Mouse (Mus musculus) cerebellum, adult 2 months (tissue): ENCODE results near the gene Fbf1. TPM values are rescaled to one million over a fixed set of nuclear protein-coding genes. Genes with fewer than 3 reads are reported as not detected.
A peak's percentile ranks its signal among the peaks of the same experiment; 100 is the strongest.

Source experiments
- DNase-seq, 2 experiments: peaks; one replicate each; pipeline ENCODE4 v3.0.0; 2021
- H3K27ac ChIP-seq: fragments of 200-500 bp; 2 replicates; pipeline ENCODE4 v1.5.1; 2012; ENCODE audit warnings: low read length, control low read depth, inconsistent platforms; ENCODE audit not compliant: insufficient read depth
- H3K27me3 ChIP-seq: fragments of 200-500 bp; 2 replicates; pipeline ENCODE4 v1.6.1; 2012; ENCODE audit warnings: inconsistent platforms, mild to moderate bottlenecking, low read length, moderate library complexity; ENCODE audit not compliant: control insufficient read depth, insufficient read depth
- H3K4me1 ChIP-seq: fragments of 200-500 bp; 2 replicates; pipeline ENCODE4 v1.6.1; 2011; ENCODE audit warnings: low read length; ENCODE audit not compliant: control insufficient read depth, insufficient read depth
- H3K4me3 ChIP-seq: fragments of 200-500 bp; replicated peaks from 2 replicates; pipeline ENCODE3; 2011; ENCODE audit warnings: mild to moderate bottlenecking, low read depth, low read length, control low read depth; ENCODE audit not compliant: insufficient read depth
- CTCF ChIP-seq: fragments of 200-500 bp; IDR thresholded peaks from 2 replicates; pipeline ENCODE4 v1.5.1; 2011; ENCODE audit warnings: low read depth, mild to moderate bottlenecking, control low read depth, low read length, moderate library complexity, borderline replicate concordance; ENCODE audit not compliant: insufficient read depth
- POLR2A ChIP-seq: fragments of 200-500 bp; IDR thresholded peaks from 2 replicates; pipeline ENCODE4 v1.6.1; 2011; ENCODE audit warnings: low read length, control low read depth, borderline replicate concordance; ENCODE audit not compliant: insufficient read depth
- WGBS: fragments of 180-500 bp; shearing (Covaris S2); methylation state at CpG from one replicate; pipeline ENCODE4 v1.1.7; 2018; 5-methylcytosine and 5-hydroxymethylcytosine counted together
- polyA plus RNA-seq: library from polyadenylated mRNA; depleted of rRNA; stranded (reverse); fragments of >200 nt; gene quantifications from 2 replicates; pipeline ENCODE4 v1.2.3, GENCODE M21; 2012

Fbf1 gene
- polyA plus RNA-seq, 1 experiment = 81.1 TPM

DNA sequence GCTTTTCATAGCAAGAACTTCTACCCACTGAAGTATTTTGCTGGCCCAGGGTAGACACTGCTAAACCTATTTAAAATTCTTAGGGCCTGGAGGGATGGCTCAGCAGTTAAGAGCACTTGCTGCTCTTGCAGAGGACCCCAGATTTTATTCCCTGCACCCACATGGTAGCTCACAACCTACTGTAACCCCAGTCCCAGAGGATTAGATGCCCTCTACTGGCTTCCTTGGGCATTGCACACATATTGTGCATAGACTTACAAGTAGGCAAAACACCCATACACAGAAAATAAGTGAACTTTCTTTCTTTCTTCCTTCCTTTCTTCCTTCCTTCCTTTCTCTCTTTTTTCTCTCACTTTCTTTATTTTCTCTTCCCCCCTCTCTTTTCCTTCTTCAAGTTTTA is 50.1 kb downstream of the Fbf1 start:
- TF ChIP-seq POLR2A (no peak), CTCF (no peak)
- H3K4me3 ChIP-seq = no peak overlapping the region
- no peak overlapping the region for H3K27ac ChIP-seq
- no peaks in the 10 kb centered on the region for H3K4me1 ChIP-seq
- H3K27me3 ChIP-seq = no peaks in the 10 kb centered on the region
- no peak for DNase-seq

DNA sequence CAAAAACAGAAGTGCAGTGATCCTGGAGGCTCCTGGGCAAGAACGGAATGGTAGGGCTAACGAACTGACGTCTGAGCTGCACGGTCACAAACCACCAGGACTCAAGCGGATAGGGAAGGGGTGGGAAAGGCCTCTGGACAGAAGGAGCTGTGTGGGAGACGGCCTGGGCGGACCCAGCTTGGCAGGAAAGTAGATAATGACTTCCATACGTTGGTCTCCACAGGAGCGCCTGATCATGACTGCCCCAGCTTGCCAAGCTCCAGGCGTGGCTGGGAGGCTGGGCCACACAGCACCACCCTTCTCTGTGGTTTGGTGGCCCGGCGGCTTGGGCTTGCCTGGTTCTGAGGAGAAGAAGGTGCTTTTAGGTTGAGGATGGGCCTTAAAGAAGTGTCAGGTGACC is 50.7 kb downstream of the Fbf1 start:
- Histone ChIP-seq H3K4me1 (no peaks in the 10 kb centered on the region), H3K4me3 (no peak overlapping the region), H3K27me3 (no peaks in the 10 kb centered on the region), H3K27ac (no peak overlapping the region)
- 61% methylated on average over 12 of the region's 12 CpGs for WGBS
- TF ChIP-seq POLR2A = no peak
- TF ChIP-seq CTCF = no peak
- no peak for DNase-seq

DNA sequence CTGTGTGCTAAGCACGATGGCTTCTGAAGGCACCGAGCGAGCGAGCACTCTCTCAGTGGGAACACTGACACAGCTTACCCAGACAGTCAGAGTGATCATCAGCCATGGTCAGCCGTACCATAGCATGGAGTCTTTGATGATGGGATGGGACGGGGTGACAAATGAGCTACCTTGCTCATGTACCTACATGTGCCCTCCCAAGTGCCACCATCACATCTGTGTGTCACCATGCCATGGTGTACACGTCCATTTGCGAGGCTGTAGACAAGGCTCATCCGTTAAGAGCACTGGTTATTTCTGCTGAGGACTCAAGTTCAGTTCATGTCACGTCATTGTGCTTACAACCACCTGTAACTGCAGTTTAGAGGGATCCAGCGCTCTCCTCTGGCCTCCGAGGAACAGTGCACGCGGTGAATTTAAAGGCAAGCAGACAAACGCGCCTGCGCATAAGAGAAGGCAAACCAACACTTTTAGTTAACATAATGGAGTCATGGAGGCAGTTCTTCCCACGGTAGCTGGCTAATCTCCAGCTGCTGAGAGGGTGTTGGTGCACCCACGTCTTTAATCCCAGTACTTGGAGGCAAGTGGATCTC is 56.3 kb downstream of the Fbf1 start:
- DNase-seq = no peak
- TF ChIP-seq POLR2A = no peak
- Histone ChIP-seq H3K4me1 (peaks cover 17% of the 10 kb centered on the region), H3K27ac (no peak overlapping the region), H3K4me3 (no peak overlapping the region), H3K27me3 (peaks cover 6% of the 10 kb centered on the region; the same call in 1 of the 2 replicates)
- 86% methylated on average over 19 of the region's 19 CpGs for WGBS

DNA sequence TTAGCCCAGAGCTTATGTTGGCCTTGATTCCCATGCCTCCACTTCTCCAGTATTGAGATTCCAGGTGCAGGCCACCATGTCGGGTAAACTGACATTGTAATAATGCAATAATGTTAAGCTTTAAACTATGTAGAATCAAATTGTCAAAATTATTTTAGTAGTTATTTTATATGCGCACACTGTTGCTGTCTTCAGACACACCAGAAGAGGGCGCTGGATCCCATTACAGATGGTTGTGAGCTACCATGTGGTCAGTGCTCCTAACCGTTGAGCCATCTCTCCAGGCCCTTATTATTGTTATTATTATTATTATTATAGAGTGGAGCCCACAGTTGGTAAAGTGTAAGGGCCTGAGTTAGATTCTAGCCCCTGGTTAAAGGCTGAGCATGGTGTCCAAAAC is 56.9 kb downstream of the Fbf1 start:
- no peak for DNase-seq
- TF ChIP-seq POLR2A (no peak), CTCF (0 out of 2 replicates have a peak, but pooled peaks have one; percentile 1)
- H3K4me3 ChIP-seq = no peak overlapping the region
- H3K27me3 ChIP-seq = peaks cover 6% of the 10 kb centered on the region; the same call in 1 of the 2 replicates
- 81% methylated on average over 4 of the region's 4 CpGs for WGBS
- H3K4me1 ChIP-seq = peaks cover 17% of the 10 kb centered on the region
- no peak overlapping the region for H3K27ac ChIP-seq

DNA sequence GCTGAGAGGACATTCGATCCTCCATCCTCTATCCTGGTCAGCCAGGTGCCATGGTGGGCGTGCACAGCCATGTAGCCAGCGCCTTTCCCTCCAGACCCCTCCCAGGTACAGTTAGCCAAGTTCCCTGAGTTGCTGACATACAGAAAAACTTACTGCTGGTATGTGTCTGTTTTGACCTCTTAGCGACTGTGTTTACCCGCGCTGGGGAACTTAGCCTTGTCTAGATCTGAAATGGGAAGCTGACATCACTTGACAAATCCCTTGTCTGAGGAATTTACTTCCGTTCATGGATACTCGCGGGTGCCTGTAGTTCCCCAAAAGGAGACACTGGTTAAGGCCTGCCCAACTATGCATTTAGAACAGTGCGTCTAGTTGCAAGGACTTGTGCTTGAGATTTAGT is 57.4 kb downstream of the Fbf1 start:
- no peak for DNase-seq
- peaks cover 6% of the 10 kb centered on the region; the same call in 1 of the 2 replicates for H3K27me3 ChIP-seq
- 51% methylated on average over 10 of the region's 10 CpGs for WGBS
- H3K4me1 ChIP-seq = peaks cover 17% of the 10 kb centered on the region
- TF ChIP-seq CTCF (no peak), POLR2A (no peak)
- no peak overlapping the region for H3K27ac ChIP-seq
- no peak overlapping the region for H3K4me3 ChIP-seq

DNA sequence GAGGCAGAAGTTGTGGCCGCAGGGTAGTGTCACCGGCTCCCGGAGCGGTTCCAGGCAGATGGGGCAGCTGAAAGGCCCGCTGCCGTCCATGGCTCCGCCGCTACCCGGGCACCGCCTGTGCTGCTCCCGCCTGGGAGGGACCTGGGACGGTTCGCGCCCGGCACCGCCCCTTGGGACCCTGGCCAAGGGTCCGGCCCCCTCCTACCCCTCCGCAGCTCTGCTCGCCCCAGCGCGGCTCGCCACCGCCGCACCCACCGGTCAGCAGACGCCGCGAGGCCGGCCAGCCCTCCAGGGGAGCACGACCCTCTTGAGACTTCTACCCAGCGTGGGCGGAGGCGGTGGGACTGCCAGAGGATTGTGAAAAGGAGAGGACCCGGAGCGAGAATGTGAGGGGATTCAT is 57.8 kb downstream of the Fbf1 start:
- Histone ChIP-seq H3K4me3 (no peak overlapping the region), H3K4me1 (peaks cover 17% of the 10 kb centered on the region), H3K27me3 (peaks cover 6% of the 10 kb centered on the region; the same call in 1 of the 2 replicates), H3K27ac (no peak overlapping the region)
- TF ChIP-seq CTCF (no peak), POLR2A (no peak)
- 2% methylated on average over 35 of the region's 35 CpGs for WGBS
- DNase-seq = no peak

DNA sequence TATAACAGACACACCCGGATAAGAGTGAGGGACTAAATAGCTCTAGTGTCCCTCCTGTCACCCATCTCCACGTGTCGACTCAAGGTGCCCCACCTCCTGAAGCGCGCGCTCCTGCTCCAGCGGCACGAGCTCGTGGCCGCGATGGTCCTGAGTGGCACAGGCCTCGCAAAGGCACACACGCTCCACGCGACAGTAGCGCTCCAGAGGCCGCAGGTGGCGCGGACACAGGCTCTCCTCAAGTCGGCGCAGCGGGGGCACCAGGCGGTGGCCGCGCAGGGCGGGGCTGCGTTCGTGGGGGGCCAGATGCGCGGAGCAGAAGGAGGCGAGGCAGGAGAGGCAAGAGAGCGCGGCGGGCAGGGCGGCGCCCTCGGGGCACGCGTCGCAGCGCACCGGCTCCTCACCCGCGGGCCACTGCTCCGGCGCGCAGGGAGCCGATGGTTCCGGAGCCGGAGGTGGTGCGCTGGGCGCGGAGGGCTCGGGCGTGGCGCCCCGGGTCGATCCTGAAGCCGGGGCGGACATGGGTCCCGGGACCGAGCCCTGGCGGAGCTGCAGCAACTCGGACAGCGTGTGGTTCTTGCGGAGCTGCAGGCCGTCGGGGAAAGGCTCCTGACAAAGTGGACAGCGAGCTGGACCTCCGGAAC is 58.4 kb downstream of the Fbf1 start:
- no peak overlapping the region for H3K27ac ChIP-seq
- no peak for DNase-seq
- 2% methylated on average over 69 of the region's 70 CpGs for WGBS
- H3K27me3 ChIP-seq = peaks cover 6% of the 10 kb centered on the region; the same call in 1 of the 2 replicates
- TF ChIP-seq POLR2A = no peak
- no peak for TF ChIP-seq CTCF
- H3K4me1 ChIP-seq = peaks cover 17% of the 10 kb centered on the region
- H3K4me3 ChIP-seq = peak overlapping the region; percentile 1

DNA sequence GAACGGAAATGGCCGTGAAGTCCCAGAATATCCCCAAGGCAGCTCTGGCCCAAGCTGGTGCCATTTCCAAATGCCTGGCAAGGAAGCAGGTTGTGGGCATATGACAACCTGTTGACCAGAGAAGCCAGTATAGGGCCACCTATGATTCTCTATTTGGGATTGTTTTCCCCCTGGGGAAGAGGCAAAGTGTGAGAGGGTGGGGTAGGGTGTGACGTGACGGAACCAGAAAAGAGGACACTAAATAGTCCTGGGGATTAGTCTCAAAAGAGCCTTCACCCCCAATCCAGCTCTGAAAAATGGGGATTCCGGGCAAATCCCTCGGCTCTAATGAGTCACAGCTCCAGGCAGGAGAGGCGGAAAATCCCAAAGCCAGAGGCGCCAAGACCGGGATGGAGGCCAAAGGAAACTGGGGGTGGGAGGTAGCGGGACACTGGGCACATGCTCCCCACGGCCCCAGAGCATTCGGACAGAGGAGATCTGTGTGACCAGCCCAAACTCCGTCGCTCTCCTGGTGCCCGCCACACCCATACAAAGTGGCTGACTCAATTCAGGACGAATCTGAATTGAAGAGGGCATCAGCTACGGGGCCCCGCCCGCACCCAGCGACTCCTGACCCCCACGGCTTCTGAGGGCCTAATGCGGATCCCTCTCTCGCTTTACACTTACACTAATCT is 59.4 kb downstream of the Fbf1 start:
- TF ChIP-seq CTCF (no peak), POLR2A (no peak)
- H3K27me3 ChIP-seq = peaks cover 6% of the 10 kb centered on the region
- WGBS = 3% methylated on average over 23 of the region's 23 CpGs
- no peak overlapping the region for H3K4me3 ChIP-seq
- H3K4me1 ChIP-seq = peaks cover 17% of the 10 kb centered on the region
- DNase-seq = peak in 1 of 2 experiments; percentile 34
- no peak overlapping the region for H3K27ac ChIP-seq
